Mouse (Mus musculus) adrenal gland, adult 2 months (tissue): Measurements from ENCODE around the gene Arl5c. TPM values are rescaled to one million over a fixed set of nuclear protein-coding genes. Genes with fewer than 3 reads are reported as not detected.

Experiments used
- DNase-seq: peaks from one replicate; pipeline ENCODE4 v3.0.0; 2021
- polyA plus RNA-seq: library from polyadenylated mRNA; depleted of rRNA; stranded (reverse); fragments of >200 nt; gene quantifications from 2 replicates; pipeline ENCODE4 v1.2.3, GENCODE M21; 2012
- total RNA-seq, 2 experiments: library from RNA; stranded (reverse); gene quantifications; 2 replicates each; pipeline ENCODE4 v1.2.3; 2021

The Arl5c gene
- total and polyA plus RNA-seq, 3 experiments = 0.29 to 1.2 (median 0.43) TPM

DNA sequence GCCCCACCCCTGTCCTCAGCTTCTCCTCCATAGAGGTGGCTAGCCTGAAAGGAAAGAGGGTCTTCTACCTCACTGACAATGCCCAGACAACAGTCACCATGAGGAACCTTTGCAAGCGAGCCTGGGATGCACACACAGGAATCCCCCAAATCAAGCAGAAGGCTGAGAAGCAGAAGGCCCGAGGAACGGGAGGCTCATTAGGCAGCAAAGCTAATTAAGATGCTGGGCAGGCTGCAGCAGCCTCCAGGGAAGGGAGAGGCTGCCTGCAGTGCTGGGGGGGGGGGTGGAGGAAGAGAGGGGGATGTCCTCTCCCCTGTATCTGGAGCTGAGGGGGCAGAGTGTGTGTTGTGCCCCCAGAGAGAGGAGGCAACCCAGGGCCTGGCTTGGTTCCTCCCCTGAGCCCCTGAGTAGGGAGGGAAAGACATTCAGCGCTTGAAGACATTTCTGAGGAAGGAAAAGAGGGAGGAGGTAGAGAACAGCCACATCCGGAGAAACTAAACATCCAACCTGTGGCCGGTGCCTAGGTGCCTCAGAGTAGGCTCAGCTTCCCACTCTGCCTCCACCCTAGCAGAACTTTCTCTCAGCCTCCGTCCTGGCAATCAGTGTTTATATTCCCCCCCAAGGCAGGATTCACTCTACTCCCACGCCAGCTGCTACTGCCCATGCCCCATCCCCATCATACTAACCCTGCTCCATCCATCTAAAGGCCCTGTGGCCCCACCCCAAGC is 24.1 kb upstream of the Arl5c start:
- no peak for DNase-seq

DNA sequence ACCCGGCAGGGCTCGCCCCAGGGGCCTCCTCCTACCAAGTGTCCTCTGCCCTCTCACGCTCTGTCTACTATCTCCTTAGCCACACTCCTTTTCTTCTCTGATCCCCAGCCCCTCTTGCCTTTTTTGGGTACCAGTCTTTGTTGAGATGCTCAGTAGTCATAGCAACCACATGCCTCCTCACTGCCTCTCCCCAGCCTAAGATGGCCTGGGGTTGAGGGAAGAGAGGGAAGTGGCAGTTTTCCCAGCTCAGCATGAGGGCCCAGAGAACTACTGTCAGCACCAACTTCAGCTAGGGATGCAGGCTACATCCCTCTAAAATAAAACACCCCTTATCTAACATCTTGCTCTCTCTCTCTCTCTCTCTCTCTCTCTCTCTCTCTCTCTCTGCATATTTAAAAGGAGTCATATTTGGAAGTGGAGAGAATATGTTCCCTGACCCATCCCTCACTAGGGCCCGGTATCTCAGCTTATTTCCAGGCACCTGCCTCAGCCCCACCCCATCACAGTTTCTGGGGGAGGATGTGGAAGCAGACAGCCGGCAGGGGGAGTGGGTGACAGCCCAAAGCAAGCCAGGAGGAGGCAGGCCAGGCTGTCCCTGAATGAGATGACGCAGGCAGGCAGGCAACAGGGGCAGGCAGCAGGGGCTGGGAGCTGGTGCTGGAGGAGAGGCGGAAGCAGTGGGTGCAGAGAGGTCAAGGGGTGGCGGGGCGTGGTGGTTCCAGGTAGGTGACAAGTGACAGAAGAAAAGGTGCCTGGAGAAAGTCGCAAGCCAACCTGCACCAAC is 23.1 kb upstream of the Arl5c start:
- DNase-seq = peak; percentile 37

DNA sequence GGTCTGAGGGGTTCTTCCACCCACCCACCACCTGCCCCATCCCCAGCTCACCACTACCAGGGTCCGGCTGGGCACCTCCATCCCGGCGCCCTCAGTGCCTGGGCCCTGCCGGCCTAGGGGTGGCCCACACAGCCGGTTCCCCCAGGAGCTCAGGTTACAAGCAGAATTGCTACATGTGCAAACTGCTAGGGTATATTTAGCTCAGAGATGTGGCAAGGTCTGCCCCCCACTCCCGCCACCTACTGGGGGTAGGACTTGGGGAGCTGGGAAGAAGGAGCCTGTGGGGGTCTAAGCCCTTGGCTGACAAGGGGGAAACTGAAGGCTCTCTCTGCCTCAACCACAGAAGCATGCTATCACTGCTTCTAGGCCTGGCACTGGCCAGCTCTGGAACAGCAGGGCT is 22.2 kb upstream of the Arl5c start:
- no peak for DNase-seq

DNA sequence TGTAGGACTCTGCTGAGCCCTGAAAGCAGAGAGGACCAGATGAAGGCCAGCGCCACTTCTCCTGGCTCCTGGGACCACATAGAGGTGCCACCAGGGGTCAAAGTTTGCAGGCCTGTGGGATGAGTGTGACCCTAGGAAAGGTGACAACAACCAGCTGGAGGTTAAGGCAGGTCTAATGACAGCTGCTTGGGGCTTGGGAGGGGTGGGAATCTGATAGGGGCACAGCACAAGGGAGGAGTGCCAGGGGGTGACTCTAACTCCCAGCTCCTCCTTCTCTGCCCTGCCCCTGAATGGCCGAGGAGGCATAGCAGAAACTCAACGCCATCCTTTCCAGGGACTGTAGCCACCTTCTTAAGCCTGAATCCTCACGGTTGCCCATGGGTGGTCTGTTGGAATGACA is 20.8 kb upstream of the Arl5c start:
- no peak for DNase-seq

DNA sequence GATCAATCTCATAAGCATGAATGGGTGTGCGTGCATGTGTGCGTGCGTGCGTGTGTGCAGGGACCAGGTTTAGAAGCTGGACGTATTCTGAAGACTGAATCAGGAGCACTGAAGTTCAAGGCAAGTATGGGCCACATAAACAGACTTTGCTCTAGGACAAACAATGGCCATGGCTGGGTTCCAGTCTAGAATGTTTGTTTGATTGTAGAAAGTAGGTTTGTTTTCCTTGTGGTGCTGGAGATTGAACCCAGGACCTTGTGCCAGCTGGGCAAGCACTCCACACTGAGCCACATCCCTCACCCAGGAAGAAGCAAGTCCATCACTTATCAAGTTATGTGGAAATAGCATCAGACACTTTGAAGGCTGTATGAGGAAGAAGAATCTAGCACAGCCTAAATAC is 20.2 kb upstream of the Arl5c start:
- DNase-seq = no peak

DNA sequence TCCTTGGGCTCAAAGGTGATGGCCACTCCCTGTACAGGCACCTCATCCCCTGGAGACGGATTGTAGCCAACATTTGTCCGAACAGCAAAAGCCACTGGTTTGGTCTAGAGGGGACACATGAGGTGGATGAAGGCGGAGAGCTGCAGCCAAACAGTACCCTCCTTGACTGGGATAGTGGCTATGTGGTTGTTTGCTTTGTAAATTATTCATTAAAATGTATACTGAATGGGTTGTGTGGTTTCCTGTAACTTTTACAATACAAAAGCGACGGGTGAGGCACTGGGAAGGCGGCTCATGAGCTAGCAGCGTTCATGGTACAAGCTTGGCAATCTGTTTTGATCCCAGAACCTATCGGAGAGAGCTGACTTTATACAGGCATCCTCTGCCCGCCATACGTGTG is 16.9 kb upstream of the Arl5c start:
- no peak for DNase-seq

DNA sequence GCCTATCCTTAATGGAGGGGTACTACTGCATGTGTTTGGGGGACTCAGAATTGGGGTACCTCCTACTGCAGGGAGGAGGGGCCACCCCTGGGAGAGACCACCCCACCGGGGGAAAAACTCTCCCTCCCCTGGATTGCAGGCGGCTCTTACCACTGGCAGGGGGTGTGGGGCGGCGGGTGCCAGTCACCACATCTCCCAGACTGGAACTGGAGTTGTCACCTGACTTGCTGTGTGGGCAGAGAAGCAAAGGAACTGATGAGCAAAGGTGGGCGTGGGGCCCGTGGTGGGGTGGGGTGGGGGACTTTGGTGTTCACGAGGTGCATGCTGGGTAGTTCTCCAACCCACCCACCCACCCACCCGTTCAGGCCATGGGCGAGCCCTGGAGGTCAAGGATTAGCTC is 15.7 kb upstream of the Arl5c start:
- DNase-seq = no peak

DNA sequence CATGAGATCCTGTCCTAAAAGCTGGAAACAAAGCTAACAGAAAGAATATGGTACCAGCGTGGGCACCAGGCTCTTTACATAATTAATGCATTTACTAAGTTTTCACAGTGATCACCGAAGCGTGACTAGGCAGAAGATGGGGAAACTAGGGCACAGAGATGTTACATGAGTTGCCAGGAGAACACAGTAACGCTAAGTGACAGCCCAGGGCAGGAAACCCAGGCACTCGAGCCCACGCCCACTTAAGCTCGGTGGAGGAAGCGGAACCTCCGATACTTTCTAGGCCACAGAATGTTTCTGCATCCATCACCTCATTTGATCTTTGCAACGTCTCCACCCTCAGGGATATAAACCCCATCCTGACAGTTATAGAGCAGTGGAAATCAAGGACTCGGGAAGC is 12.1 kb upstream of the Arl5c start:
- no peak for DNase-seq

DNA sequence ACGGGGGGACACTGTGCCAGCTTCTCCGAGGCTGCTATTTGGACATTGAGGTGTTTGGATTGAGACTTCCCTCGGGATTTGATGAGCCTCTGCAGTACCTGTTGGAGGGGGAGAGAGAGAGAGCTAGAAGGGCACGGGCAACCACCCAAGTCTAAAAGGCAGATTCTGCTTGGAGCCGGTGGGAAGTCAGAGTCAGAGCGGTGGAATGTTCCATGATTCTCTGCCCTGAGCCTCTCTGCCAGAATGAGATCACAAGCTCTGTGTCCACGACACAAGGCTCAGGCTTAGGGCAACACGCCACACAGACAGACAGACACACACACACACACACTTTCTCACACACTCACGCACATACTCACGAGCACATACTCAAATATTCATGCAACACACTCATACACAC is 9.7 kb upstream of the Arl5c start:
- DNase-seq = peak; percentile 71

DNA sequence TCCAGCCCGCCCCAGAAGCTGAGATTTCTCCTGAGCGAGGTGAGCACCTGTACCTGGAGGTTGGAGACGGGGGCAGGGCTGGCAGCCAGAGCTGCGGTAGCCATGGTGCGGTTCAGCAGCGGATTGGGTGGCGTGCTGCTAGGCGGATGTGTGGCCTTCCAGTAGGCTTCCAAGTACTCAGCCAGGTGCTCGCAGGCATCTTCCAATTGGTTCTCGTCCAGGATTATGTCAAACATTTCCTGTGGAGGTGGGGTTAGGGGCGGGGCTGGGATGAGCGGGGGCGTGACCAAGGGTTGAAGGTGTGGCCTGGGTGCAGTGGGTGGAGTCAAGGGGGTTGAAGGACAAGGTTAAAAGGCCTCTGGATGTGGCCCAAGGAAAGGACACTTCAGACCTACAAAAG is 9.1 kb upstream of the Arl5c start:
- DNase-seq = no peak

DNA sequence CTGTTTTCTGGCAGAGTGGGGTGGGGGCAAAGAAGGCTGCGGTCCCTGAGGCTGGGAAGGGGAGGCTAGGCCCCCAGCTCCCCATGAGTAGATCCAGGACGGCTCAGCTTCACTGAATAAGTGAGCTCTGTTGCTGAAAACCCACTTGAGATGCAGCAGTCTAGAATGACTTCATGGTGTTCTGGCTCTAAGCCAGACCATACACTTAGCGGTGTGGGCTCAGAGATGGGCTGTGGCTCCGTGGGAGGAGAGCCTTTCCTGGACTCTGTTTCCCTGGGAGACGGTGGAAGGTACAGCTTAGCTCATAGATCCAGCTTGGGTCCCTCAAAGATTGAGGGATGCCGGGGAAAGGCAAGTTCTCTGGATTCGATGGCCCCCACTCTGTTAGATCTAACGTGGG is 8.2 kb upstream of the Arl5c start:
- no peak for DNase-seq

DNA sequence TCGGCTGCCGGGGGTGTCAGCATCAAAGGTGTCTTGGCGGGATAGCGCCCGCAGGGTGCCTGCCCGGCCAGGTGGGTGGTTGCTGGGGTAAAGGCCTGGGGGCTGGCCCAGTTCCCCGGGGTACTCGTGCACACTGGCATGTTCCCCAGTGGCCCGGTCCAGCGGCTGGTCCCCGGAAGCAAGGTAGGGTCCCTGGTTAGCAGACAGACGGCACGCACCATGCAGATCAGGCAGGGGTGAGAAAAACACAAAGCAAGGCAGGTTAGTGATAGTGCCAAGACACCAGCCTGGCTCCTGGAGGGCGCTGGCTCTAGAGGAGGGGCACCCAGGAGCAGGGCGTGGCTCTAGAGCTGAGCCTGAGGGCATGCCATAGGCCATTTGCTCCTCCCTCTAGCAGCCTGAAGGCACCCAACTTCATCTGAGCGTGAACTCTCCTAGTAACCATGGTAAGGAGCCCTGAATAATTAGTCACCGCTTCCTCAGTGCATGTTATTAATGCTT is 7.2 kb upstream of the Arl5c start:
- DNase-seq = no peak

DNA sequence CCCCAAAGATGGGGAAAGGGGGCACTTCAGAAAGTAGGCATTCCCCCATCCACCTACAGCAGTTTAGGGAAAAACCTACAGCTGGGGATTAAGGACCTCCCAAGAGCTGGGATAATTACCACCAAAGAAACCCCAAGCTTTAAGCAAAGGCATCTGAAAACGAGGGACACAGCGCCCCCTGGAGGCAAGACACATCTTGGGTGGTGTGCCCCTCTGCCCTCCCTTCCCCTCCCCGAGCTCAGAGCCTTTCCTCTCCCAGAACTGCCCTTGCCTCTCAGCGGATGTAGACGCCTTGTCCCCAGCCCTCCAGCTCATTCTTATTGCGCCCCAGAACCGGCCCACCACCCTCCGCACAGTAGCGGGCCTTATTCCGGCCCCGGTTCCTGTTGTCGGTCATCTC is 6.6 kb upstream of the Arl5c start:
- DNase-seq = peak; percentile 62

DNA sequence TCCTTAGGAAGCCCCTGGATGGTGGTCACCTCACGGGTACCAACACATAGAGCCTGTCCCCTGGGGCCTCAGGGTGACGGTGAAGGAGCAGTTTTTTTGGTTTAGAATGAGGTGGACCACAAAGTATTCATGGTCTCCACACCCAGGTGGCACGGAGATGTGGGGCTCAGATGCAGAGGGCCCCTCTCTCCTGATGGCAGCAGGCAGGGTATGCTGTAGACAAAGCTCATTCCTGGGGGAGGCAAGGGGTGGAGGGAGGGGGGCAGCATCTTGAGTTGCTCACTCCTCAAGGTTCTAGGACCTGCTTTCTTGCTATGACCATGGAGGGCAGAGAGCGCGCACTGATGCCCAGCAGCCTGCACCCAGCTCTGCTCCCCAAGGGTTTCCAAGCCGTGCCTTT is 6.0 kb upstream of the Arl5c start:
- no peak for DNase-seq

DNA sequence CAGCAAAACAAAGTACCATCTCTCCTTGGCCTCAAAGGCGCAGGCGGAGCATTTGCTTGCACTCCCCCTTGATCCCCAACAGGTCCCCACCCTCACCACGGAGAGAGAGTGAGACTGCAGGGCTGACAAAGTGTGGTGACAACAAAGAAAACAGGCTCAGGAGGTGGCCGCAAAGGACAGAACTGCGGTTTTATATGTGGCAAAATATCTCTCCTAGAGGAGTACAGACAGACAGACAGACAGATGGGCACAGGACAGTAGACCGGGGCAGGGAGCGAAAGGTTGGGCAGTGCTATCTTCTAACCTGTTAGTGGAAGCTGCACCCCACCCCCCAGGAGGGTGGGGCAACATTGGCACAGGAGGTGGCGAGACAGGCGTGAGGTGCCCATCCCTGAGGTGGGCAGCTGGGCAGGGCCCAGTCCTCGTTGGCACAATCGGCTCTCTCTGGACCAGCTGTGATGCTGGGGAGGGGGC is 5.4 kb upstream of the Arl5c start:
- DNase-seq = no peak

DNA sequence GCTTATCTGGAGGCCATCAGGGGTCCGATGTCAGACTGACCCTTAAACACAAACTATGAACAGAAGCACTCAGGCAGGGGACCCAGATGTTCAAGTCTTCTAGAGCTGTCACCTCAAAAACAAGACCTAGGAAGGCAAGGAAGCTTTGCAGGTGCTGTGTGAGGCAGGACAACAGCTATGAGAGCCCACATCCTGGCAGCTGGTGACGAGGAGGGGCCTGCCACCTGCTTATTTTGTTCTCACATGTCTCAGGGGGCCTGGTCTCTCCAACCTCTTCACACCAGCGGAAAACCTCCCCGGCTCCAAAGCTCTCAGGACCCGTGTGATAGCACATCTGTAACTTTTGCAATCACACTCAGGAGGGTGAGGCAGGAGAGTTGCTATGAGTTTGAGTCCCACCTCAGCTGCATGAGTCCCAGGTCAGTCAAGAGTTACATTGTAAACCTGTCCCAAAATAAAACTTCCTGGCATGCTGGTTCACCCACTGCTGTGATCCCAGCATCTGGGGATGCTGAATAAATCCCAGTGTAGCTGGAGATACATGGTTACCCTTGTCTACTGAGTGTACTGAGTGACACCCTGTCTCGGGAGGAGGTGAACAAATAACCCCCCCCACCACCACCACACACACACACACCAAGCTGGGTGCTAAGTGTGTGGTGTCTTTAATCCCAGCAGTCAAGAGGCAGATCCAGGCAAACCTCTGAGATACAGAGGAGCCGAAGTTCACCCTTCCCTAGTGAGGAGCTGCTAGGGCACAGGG is 4.6 kb upstream of the Arl5c start:
- no peak for DNase-seq

DNA sequence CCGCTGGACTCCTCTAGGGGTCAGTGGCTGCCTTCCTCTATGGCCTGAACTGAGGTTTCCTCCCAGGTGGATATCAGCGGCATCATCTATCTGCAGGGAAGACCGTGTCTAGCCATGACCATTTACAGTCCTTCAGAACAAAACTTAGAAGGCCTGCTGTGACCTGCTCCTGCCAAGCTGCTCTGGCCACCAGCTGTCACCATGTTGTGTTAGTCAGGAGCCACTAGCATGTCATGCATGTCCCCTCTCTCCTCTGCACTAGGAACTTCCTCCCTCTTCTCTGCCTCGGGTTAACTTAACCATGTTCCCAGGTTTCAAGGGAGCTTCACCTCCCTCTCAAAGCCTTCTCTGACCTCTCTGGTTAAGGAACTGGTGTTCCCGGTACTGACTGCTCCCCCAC is 3.8 kb upstream of the Arl5c start:
- DNase-seq = no peak

DNA sequence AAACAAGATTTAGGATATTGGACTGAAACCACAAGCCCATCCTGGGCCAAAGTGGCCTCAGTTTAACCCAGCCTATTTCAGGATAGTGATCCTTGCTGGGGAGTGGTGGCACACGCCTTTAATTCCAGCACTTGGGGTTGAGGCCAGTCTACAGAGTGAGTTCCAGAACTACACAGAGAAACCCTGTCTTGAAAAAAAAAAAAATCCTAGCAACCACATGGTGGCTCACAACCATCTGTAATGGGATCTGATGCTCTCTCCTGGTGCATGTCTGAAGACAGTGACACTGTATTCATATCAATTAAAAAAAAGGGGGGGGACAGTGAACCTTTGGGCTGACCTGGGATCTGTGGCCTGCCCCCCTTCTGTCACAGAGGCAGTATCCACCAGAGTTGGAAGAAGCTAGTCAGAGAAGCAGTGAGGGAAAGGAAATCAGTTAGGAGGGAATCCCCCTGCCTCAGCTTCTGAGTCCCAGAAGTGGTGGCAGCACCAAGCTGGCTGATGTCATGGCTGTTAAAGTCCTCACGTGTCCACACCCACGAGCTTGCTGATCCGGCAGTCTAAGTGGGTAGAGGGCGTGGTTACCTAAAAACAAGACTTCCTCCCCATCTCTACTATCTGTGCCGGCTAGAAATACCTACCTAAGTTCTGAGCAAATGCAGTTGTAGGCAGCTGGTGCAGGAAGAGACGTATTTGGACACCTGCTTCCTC is 3.1 kb upstream of the Arl5c start:
- DNase-seq = no peak

DNA sequence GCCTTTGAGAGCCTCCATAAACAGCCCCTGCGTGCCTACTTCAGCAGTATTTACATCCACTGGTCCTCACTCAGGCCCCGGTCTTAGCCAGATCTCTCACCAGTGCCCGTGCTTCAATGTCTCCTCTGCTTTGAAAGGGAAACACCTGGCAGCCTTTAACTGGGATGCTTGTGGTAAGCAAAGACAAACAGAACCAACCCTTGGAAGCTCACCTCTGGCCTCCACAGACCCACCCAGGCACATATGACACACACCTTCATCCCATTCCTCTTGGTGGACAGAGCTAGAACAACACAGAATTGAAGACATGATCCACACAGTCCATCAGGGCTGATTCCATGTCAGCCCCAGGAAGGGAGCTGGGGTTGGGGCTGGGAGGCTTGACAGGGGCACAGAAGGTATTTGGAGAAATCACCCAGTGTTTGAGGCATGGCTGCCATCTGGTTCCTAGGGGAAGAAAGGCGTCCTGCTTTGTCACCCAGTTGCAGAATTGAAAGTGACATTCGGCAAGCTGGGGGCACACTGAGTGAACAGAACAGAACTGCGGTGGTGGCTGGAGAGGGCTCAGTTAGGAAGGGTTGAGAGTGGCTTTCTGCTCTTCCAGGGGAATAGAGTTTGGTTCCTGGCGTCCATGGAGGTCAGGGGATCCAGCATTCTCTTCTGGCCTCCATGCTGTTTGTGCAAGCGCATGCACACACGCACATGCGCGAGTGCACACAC is 2.3 kb upstream of the Arl5c start:
- DNase-seq = no peak

DNA sequence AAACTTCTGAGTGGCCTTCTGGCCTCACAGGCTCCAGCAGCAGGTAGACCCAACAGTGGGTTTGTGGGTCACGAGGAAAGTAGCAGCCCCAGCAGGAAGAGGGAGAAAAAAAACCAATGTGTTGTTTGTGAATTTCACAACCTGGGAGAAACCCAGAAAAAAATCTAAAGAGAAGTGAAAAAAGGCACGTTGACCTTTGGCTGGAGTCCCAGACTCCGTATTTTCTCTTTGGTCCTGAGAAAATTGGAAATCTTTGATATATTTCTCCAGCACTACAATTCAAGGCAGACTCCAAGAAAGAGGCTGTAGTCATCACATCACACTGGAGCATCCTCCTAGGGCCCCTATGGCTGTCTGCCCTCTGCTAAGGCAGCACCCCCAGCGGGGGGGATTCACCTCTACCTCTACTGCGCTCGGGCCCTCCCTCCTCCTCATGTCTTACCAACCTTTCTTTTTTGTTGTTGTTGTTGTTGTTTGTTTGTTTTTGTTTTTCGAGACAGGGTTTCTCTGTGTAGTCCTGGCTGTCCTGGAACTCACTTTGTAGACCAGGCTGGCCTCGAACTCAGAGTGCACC is 1.5 kb upstream of the Arl5c start:
- DNase-seq = no peak

DNA sequence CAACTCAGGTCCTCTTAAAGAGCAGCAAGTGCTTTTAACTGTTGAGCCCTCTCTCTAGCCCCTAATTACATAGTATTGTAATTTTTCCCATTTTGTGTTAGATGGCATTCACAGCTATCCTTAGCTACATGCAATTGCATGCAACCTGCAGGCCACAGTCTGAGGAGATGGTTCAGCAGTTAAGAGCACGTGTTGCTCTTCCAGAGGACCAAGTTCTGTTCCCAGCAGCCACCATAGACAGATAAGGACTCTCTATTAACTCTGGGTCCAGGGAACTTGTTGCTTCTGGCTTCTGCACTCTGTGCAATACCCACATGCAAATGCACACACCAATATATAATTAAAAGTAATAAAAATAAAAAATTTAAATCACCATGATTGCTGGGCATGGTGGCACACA is 710 bp upstream of the Arl5c start:
- DNase-seq = no peak
